Mouse (Mus musculus): ENCODE measurements around the gene Aqp6.

DNA sequence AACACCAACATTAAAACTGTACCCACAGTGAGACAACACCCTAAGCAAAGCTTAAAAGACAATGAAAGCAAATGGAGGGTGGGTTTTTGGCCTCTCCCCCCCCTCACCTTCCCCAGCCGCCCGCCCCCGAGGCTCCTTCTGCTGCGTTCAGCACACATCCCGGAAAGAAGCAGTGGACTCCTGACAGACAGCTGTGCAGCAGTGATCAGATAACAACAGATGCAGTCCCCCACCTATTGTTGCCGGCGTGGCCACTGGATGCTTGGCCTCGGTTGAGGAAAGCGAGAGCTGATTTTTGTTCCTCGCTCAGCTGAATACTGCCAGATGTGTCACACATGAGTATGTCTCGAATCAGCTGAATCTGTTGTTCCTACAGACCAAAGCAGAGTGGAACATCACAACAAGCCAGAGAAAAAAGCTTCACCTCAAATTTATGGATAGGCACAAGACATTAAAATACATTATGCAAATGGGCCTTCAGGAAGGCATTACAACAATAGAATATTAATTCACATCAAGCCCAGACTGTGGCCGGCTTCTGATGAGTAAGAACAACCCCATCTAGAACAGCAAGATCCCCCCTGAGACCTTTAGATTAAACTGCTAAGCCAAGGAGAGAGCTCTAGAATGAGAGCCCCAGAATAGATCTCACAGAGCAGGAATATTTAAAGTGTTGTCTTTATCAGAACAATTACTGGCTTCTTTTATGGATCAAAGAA is 36.4 kb downstream of the Aqp6 start:
- no peak for TF ChIP-seq CTCF (IDR thresholded peaks at IDR 0.05; ENCODE audit: low read depth, low read length)
- TF ChIP-seq POLR2A (IDR thresholded peaks at IDR 0.05; ENCODE audit: extremely low read depth, insufficient read depth, low read length), result no peak

Measured in liver, adult 2 months (tissue).